Mouse (Mus musculus) neural tube, postnatal 0 days (tissue): Measurements from ENCODE around the gene Wnk2. TPM values are rescaled to one million over a fixed set of nuclear protein-coding genes. Genes with fewer than 3 reads are reported as not detected.

Experiments
- polyA plus RNA-seq: library from polyadenylated mRNA; unstranded; fragments of >200 nt; fragmentation: Nextera tagmentation; extraction: Ambion mirVana; gene quantifications from 2 replicates; pipeline ENCODE4 v1.2.1, GENCODE M21; 2015

Gene Wnk2
- polyA plus RNA-seq = 16.1 and 20.2 TPM in 2 replicates

DNA sequence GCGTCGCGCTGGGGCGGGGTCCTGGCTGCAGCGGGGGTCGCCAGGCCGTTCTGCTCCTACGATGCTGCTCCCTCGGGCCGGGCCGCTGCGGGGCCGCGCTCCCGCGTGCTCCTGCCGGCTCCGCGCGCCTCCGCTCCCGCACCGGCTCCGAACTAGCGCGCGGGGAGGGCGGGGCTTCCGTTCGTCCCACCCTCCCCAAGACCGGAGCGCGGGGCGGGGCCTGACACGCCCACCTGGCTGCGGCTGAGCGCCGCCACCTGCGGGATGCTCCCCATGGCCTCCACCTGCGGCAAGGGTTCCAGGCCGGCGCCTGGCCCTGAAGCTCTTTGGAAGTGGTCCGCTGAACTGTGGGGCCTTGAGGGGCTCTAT is at the start of gene Wnk2:
Gene Wnk2, minus strand, starts transcription at position 157 of the 369 bp plus-strand sequence.

DNA sequence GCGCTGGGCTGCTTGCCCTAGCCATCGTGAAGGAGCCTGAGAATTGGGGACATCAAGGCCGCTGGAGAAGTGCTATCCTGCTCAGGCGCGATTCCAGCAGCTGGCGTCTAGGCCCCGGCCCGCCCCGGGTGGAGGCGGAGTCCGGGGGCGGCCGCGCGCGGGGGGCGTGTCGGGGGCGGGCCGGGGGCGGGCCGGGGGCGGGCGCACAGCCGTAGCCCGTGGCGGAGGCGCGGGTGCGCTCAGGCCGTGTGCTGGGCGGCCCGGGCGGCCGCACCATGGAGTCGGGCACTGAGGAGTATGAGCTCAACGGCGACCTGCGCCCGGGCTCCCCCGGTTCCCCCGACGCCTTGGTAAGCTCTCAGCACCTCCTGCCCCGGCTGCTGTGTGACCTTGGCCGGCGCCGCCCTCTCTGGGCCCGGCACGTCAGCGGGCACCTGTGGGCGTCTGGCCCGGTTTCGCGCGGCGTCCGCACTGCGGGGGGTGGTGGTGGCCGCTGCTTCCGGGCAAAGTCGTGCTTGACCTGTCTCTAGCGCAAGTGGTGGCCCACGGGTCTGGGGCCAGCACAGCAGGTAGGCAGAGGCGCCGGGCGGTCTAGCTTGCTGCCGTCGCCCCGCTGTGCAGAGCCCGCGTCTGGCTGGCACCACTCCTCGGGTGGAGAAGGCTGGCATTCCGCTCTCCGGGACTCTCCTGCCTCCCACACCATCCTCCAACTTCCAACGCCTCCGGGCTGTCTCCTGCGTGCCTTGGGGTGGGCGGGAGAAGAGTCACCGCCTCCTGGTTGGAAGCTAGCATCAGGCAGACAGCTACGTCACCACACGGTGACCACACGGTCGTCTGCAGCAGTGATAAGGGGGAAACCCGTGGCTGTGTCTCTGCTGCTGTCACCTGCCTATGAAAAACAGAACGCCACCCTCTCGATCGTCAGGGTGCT is 39.7 kb upstream of the Wnk2 start, which contains the start of gene Ninj1:
Gene Ninj1, plus strand, starts transcription at position 198 of the 931 bp plus-strand sequence.

Other genes with a start within 250 kb of the Wnk2 start
- gene Fam120a, start 180.0 kb downstream of the Wnk2 start, polyA plus RNA-seq = 11.5 and 12.5 TPM in 2 replicates
- 65.9 and 76.6 TPM in 2 replicates for gene Ninj1, start 39.5 kb upstream of the Wnk2 start, polyA plus RNA-seq
- 48.5 and 64.9 TPM in 2 replicates for gene Card19, start 68.0 kb upstream of the Wnk2 start, polyA plus RNA-seq
- gene Susd3, start 100.7 kb upstream of the Wnk2 start, polyA plus RNA-seq = 1.2 and 2.2 TPM in 2 replicates
- 1.6 and 1.7 TPM in 2 replicates for gene Fgd3, start 172.3 kb upstream of the Wnk2 start, polyA plus RNA-seq
- 23.9 and 26.0 TPM in 2 replicates for gene Bicd2, start 193.6 kb upstream of the Wnk2 start, polyA plus RNA-seq